Mouse (Mus musculus): Measurements from ENCODE around the gene 2610021A01Rik. TPM values are rescaled to one million over a fixed set of nuclear protein-coding genes. Genes with fewer than 3 reads are reported as not detected.
"Not testable (repeated sequence)": the region's sequence is repeated elsewhere in the genome, so short reads cannot be mapped to it uniquely, and the experiment has no call there.

The 2610021A01Rik gene
- 11.7 and 13.3 TPM in 2 replicates for polyA plus RNA-seq (2015; fragmentation: Nextera tagmentation; extraction: Ambion mirVana)

- no peaks in the 10 kb centered on the region for H3K27me3 ChIP-seq (replicated peaks; ENCODE audit: control insufficient read depth, insufficient read depth, low read length)
- no peaks in the 10 kb centered on the region for H3K36me3 ChIP-seq (ENCODE audit: control insufficient read depth, insufficient read depth, low read length)
- peak within 1 kb of the TSS; percentile 63 for H3K27ac ChIP-seq (ENCODE audit: low read depth, low read length)
- peaks cover 7% of the 10 kb centered on the region for H3K4me1 ChIP-seq (ENCODE audit: control insufficient read depth, insufficient read depth, low read depth, low read length)
- WGBS: under 1% methylated on average over 41 of the region's 41 CpGs
- no peaks in the 10 kb centered on the region for H3K9me3 ChIP-seq (ENCODE audit: control insufficient read depth, low read length)
- H3K9ac ChIP-seq (ENCODE audit: low read depth, low read length): peak within 1 kb of the TSS; percentile 80
- ATAC-seq: peak; percentile 99
- H3K4me2 ChIP-seq (ENCODE audit: low read length): peak within 1 kb of the TSS; percentile 85
- peak within 1 kb of the TSS; percentile 69 for H3K4me3 ChIP-seq (ENCODE audit: low read length)
Observed at GRCm38 (mm10) chr7:41599034-41599813, at the start of gene 2610021A01Rik. TSS of gene 2610021A01Rik (plus strand) at chr7:41599230.

GRCm38 (mm10) chr7:41560681-41561080, 38.3 kb upstream of the 2610021A01Rik start:
- Histone ChIP-seq H3K27me3 (replicated peaks; ENCODE audit: control insufficient read depth, insufficient read depth, low read length) (no peaks in the 10 kb centered on the region), H3K9ac (ENCODE audit: low read depth, low read length) (no peak overlapping the region), H3K36me3 (ENCODE audit: control insufficient read depth, insufficient read depth, low read length) (no peaks in the 10 kb centered on the region), H3K4me2 (ENCODE audit: low read length) (no peak overlapping the region), H3K4me3 (ENCODE audit: low read length) (no peak overlapping the region), H3K9me3 (ENCODE audit: control insufficient read depth, low read length) (peaks cover 5% of the 10 kb centered on the region), H3K27ac (ENCODE audit: low read depth, low read length) (no peak overlapping the region), H3K4me1 (ENCODE audit: control insufficient read depth, insufficient read depth, low read depth, low read length) (no peaks in the 10 kb centered on the region)
- WGBS: 75% methylated on average over 8 of the region's 8 CpGs
- ATAC-seq: no peak

GRCm38 (mm10) chr7:41573562-41573961, 25.5 kb upstream of the 2610021A01Rik start, which contains the start of gene Gm6871:
TSS of gene Gm6871 (minus strand) at chr7:41573662.
- H3K4me2 ChIP-seq (ENCODE audit: low read length); H3K4me3 ChIP-seq (ENCODE audit: low read length); ATAC-seq; H3K9ac ChIP-seq (ENCODE audit: low read depth, low read length); H3K36me3 ChIP-seq (ENCODE audit: control insufficient read depth, insufficient read depth, low read length); H3K9me3 ChIP-seq (ENCODE audit: control insufficient read depth, low read length); H3K27me3 ChIP-seq (replicated peaks; ENCODE audit: control insufficient read depth, insufficient read depth, low read length); H3K4me1 ChIP-seq (ENCODE audit: control insufficient read depth, insufficient read depth, low read depth, low read length); H3K27ac ChIP-seq (ENCODE audit: low read depth, low read length): not testable (repeated sequence)
- 88% methylated on average over 6 of the region's 6 CpGs for WGBS

- 96% methylated on average over 2 of the region's 2 CpGs for WGBS
- no peak for ATAC-seq
- no peak overlapping the region for H3K4me3 ChIP-seq (ENCODE audit: low read length)
- H3K36me3 ChIP-seq (ENCODE audit: control insufficient read depth, insufficient read depth, low read length): no peaks in the 10 kb centered on the region
- no peaks in the 10 kb centered on the region for H3K4me1 ChIP-seq (ENCODE audit: control insufficient read depth, insufficient read depth, low read depth, low read length)
- H3K4me2 ChIP-seq (ENCODE audit: low read length): no peak overlapping the region
- no peak overlapping the region for H3K9ac ChIP-seq (ENCODE audit: low read depth, low read length)
- peaks cover 2% of the 10 kb centered on the region; the same call in 1 of the 2 replicates for H3K9me3 ChIP-seq (ENCODE audit: control insufficient read depth, low read length)
- no peak overlapping the region for H3K27ac ChIP-seq (ENCODE audit: low read depth, low read length)
- H3K27me3 ChIP-seq (replicated peaks; ENCODE audit: control insufficient read depth, insufficient read depth, low read length): no peaks in the 10 kb centered on the region
Observed at GRCm38 (mm10) chr7:41577956-41578355, 21.1 kb upstream of the 2610021A01Rik start.

GRCm38 (mm10) chr7:41582028-41582427, 17.0 kb upstream of the 2610021A01Rik start:
- ATAC-seq: no peak

GRCm38 (mm10) chr7:41587831-41588230, 11.2 kb upstream of the 2610021A01Rik start:
- not testable (repeated sequence) for H3K4me1 ChIP-seq (ENCODE audit: control insufficient read depth, insufficient read depth, low read depth, low read length); H3K4me3 ChIP-seq (ENCODE audit: low read length); H3K27ac ChIP-seq (ENCODE audit: low read depth, low read length); H3K9me3 ChIP-seq (ENCODE audit: control insufficient read depth, low read length); H3K27me3 ChIP-seq (replicated peaks; ENCODE audit: control insufficient read depth, insufficient read depth, low read length); ATAC-seq; H3K9ac ChIP-seq (ENCODE audit: low read depth, low read length); H3K4me2 ChIP-seq (ENCODE audit: low read length); H3K36me3 ChIP-seq (ENCODE audit: control insufficient read depth, insufficient read depth, low read length)

More at GRCm38 (mm10) chr7:41582028-41582427, 17.0 kb upstream of the 2610021A01Rik start:
- H3K9me3 ChIP-seq (ENCODE audit: control insufficient read depth, low read length): no peaks in the 10 kb centered on the region; the same call in 1 of the 2 replicates
- H3K27me3 ChIP-seq (replicated peaks; ENCODE audit: control insufficient read depth, insufficient read depth, low read length): no peaks in the 10 kb centered on the region
- no peak overlapping the region for H3K9ac ChIP-seq (ENCODE audit: low read depth, low read length)
- no peaks in the 10 kb centered on the region for H3K4me1 ChIP-seq (ENCODE audit: control insufficient read depth, insufficient read depth, low read depth, low read length)
- no peak overlapping the region for H3K4me3 ChIP-seq (ENCODE audit: low read length)
- H3K36me3 ChIP-seq (ENCODE audit: control insufficient read depth, insufficient read depth, low read length): no peaks in the 10 kb centered on the region
- no peak overlapping the region for H3K4me2 ChIP-seq (ENCODE audit: low read length)
- H3K27ac ChIP-seq (ENCODE audit: low read depth, low read length): no peak overlapping the region

- Histone ChIP-seq H3K9ac (ENCODE audit: low read depth, low read length) (peak overlapping the region; percentile 80), H3K4me3 (ENCODE audit: low read length) (peak overlapping the region; percentile 69), H3K9me3 (ENCODE audit: control insufficient read depth, low read length) (no peaks in the 10 kb centered on the region), H3K4me2 (ENCODE audit: low read length) (peak overlapping the region; percentile 85), H3K36me3 (ENCODE audit: control insufficient read depth, insufficient read depth, low read length) (no peaks in the 10 kb centered on the region), H3K4me1 (ENCODE audit: control insufficient read depth, insufficient read depth, low read depth, low read length) (peaks cover 7% of the 10 kb centered on the region), H3K27me3 (replicated peaks; ENCODE audit: control insufficient read depth, insufficient read depth, low read length) (no peaks in the 10 kb centered on the region), H3K27ac (ENCODE audit: low read depth, low read length) (0 out of 2 replicates have a peak overlapping the region, but pooled peaks have one; percentile 63)
- WGBS: 47% methylated on average over 5 of the region's 5 CpGs
- peak; percentile 29 for ATAC-seq
Observed at GRCm38 (mm10) chr7:41598615-41599014, 415 bp upstream of the 2610021A01Rik start.

GRCm38 (mm10) chr7:41599932-41600548, 1.0 kb downstream of the 2610021A01Rik start:
- WGBS: 20% methylated on average over 3 of the region's 3 CpGs
- Histone ChIP-seq H3K27ac (ENCODE audit: low read depth, low read length) (no peak overlapping the region), H3K4me2 (ENCODE audit: low read length) (peak overlapping the region; percentile 85), H3K9me3 (ENCODE audit: control insufficient read depth, low read length) (no peaks in the 10 kb centered on the region), H3K4me3 (ENCODE audit: low read length) (peak overlapping the region; percentile 69), H3K9ac (ENCODE audit: low read depth, low read length) (peak overlapping the region; percentile 80), H3K36me3 (ENCODE audit: control insufficient read depth, insufficient read depth, low read length) (no peaks in the 10 kb centered on the region), H3K27me3 (replicated peaks; ENCODE audit: control insufficient read depth, insufficient read depth, low read length) (no peaks in the 10 kb centered on the region), H3K4me1 (ENCODE audit: control insufficient read depth, insufficient read depth, low read depth, low read length) (peaks cover 7% of the 10 kb centered on the region)
- no peak for ATAC-seq

GRCm38 (mm10) chr7:41611654-41612053, 12.6 kb downstream of the 2610021A01Rik start:
- Histone ChIP-seq H3K27me3 (replicated peaks; ENCODE audit: control insufficient read depth, insufficient read depth, low read length) (no peaks in the 10 kb centered on the region), H3K9ac (ENCODE audit: low read depth, low read length) (no peak overlapping the region), H3K4me3 (ENCODE audit: low read length) (no peak overlapping the region), H3K9me3 (ENCODE audit: control insufficient read depth, low read length) (no peaks in the 10 kb centered on the region), H3K4me1 (ENCODE audit: control insufficient read depth, insufficient read depth, low read depth, low read length) (no peaks in the 10 kb centered on the region), H3K4me2 (ENCODE audit: low read length) (no peak overlapping the region), H3K36me3 (ENCODE audit: control insufficient read depth, insufficient read depth, low read length) (peaks cover 17% of the 10 kb centered on the region), H3K27ac (ENCODE audit: low read depth, low read length) (no peak overlapping the region)
- no peak for ATAC-seq
- 88% methylated on average over 3 of the region's 3 CpGs for WGBS

Data from hindbrain, embryonic 16.5 days (tissue).